Mouse (Mus musculus) hindbrain, postnatal 0 days (tissue): ENCODE results near the gene Gm20388. TPM values are rescaled to one million over a fixed set of nuclear protein-coding genes. Genes with fewer than 3 reads are reported as not detected.
A peak's percentile ranks its signal among the peaks of the same experiment; 100 is the strongest.

Source experiments
- ATAC-seq: fragments of 200-750 bp; cut with Nextera tagmentation; 2 replicates; pipeline ENCODE4 v1.8.0; 2017; ENCODE audit warnings: mild to moderate bottlenecking, moderate TSS enrichment, moderate library complexity
- DNase-seq: peaks from one replicate; pipeline ENCODE4 v3.0.0-alpha.2; 2015; ENCODE audit warnings: low spot score
- H3K27ac ChIP-seq: fragments of 300-500 bp; sonication (generic); 2 replicates; pipeline ENCODE4 v1.5.1; 2014; ENCODE audit warnings: mild to moderate bottlenecking
- H3K27me3 ChIP-seq: fragments of 300-500 bp; sonication (generic); 2 replicates; pipeline ENCODE4 v1.6.1; 2014; ENCODE audit warnings: low read length, mixed read lengths; ENCODE audit not compliant: insufficient read depth
- H3K36me3 ChIP-seq: fragments of 300-500 bp; sonication (generic); 2 replicates; pipeline ENCODE4 v1.6.1; 2014; ENCODE audit warnings: low read length, mixed read lengths; ENCODE audit not compliant: insufficient read depth
- H3K4me1 ChIP-seq: fragments of 300-500 bp; sonication (generic); 2 replicates; pipeline ENCODE4 v1.6.1; 2014; ENCODE audit warnings: antibody characterized with exemption, low read length, mixed read lengths; ENCODE audit not compliant: insufficient read depth
- H3K4me2 ChIP-seq: fragments of 300-500 bp; sonication (generic); 2 replicates; pipeline ENCODE4 v1.6.1; 2014; ENCODE audit warnings: low read depth, mild to moderate bottlenecking, low read length, moderate library complexity, mixed read lengths
- H3K4me3 ChIP-seq: fragments of 300-500 bp; sonication (generic); 2 replicates; pipeline ENCODE4 v1.5.1; 2014; ENCODE audit warnings: low read length
- H3K9ac ChIP-seq: fragments of 300-500 bp; sonication (generic); replicated peaks from 2 replicates; pipeline ENCODE4 v1.6.1; 2014; ENCODE audit warnings: mild to moderate bottlenecking, low read length, moderate library complexity, mixed read lengths
- H3K9me3 ChIP-seq: fragments of 300-500 bp; sonication (generic); 2 replicates; pipeline ENCODE4 v1.6.1; 2016; ENCODE audit warnings: low read length, mixed read lengths
- CTCF ChIP-seq: IDR thresholded peaks from 2 replicates; pipeline ENCODE4 v1.5.1; 2016; ENCODE audit warnings: antibody characterized with exemption, control low read depth, low read depth
- WGBS: fragments of 180-500 bp; shearing (Covaris S2); extraction: QIAGEN DNeasy Blood & Tissue Kit; methylation state at CpG from one replicate; pipeline ENCODE4 v1.1.7; 2014; 5-methylcytosine and 5-hydroxymethylcytosine counted together
- polyA plus RNA-seq: library from polyadenylated mRNA; unstranded; fragments of >200 nt; fragmentation: Nextera tagmentation; extraction: Ambion mirVana; gene quantifications from 2 replicates; pipeline ENCODE4 v1.2.1, GENCODE M21; 2015
- total RNA-seq: library from RNA; depleted of rRNA; stranded (reverse); fragments of >200 nt; gene quantifications from 2 replicates; pipeline ENCODE4 v1.2.3, GENCODE M21; 2014

The Gm20388 gene
- total and polyA plus RNA-seq, 2 experiments from 2014 or later = 71.3 TPM; not detected in 1

- DNase-seq (no peak), ATAC-seq (no peak)
- Histone ChIP-seq H3K27ac (no peak overlapping the region), H3K4me1 (no peaks in the 10 kb centered on the region), H3K9ac (no peak overlapping the region), H3K4me3 (no peak overlapping the region), H3K36me3 (no peaks in the 10 kb centered on the region), H3K4me2 (no peak overlapping the region), H3K9me3 (no peaks in the 10 kb centered on the region), H3K27me3 (no peaks in the 10 kb centered on the region)
- TF ChIP-seq CTCF = no peak
- 63% methylated on average over 4 of the region's 4 CpGs for WGBS
Measured at GRCm38 (mm10) chr8:122071193-122071592, 2160.6 kb downstream of the Gm20388 start.

- DNase-seq (no peak), ATAC-seq (no peak)
- no peaks in the 10 kb centered on the region for H3K36me3 ChIP-seq
- H3K4me3 ChIP-seq = no peak overlapping the region
- H3K9ac ChIP-seq = no peak overlapping the region
- 82% methylated on average over 9 of the region's 9 CpGs for WGBS
- H3K4me2 ChIP-seq = no peak overlapping the region
- no peaks in the 10 kb centered on the region for H3K4me1 ChIP-seq
- no peaks in the 10 kb centered on the region for H3K27me3 ChIP-seq
- TF ChIP-seq CTCF = no peak
- no peaks in the 10 kb centered on the region for H3K9me3 ChIP-seq
- H3K27ac ChIP-seq = no peak overlapping the region
Measured at GRCm38 (mm10) chr8:122073964-122074363, 2163.3 kb downstream of the Gm20388 start.

GRCm38 (mm10) chr8:122074442-122074841, 2163.8 kb downstream of the Gm20388 start:
- no peak for TF ChIP-seq CTCF
- ATAC-seq = no peak
- DNase-seq = no peak
- Histone ChIP-seq H3K4me2 (no peak overlapping the region), H3K9ac (no peak overlapping the region), H3K27me3 (no peaks in the 10 kb centered on the region), H3K4me1 (no peaks in the 10 kb centered on the region), H3K36me3 (no peaks in the 10 kb centered on the region), H3K27ac (no peak overlapping the region), H3K4me3 (no peak overlapping the region), H3K9me3 (no peaks in the 10 kb centered on the region)
- 78% methylated on average over 9 of the region's 9 CpGs for WGBS

- peak; percentile 40 for TF ChIP-seq CTCF
- ATAC-seq = no peak
- WGBS = 78% methylated on average over 4 of the region's 4 CpGs
Measured at GRCm38 (mm10) chr8:122074977-122075376, 2164.3 kb downstream of the Gm20388 start.

GRCm38 (mm10) chr8:122076183-122076842, 2165.7 kb downstream of the Gm20388 start:
- H3K9me3 ChIP-seq = no peaks in the 10 kb centered on the region
- H3K4me1 ChIP-seq = no peaks in the 10 kb centered on the region
- H3K9ac ChIP-seq = no peak overlapping the region
- H3K27me3 ChIP-seq = no peaks in the 10 kb centered on the region
- TF ChIP-seq CTCF = no peak
- 56% methylated on average over 23 of the region's 23 CpGs for WGBS
- DNase-seq (no peak), ATAC-seq (no peak)
- H3K4me2 ChIP-seq = no peak overlapping the region
- no peak overlapping the region for H3K4me3 ChIP-seq
- H3K27ac ChIP-seq = no peak overlapping the region
- H3K36me3 ChIP-seq = no peaks in the 10 kb centered on the region

More at GRCm38 (mm10) chr8:122074977-122075376, 2164.3 kb downstream of the Gm20388 start:
- H3K27ac ChIP-seq = no peak overlapping the region
- H3K9me3 ChIP-seq = no peaks in the 10 kb centered on the region
- no peaks in the 10 kb centered on the region for H3K27me3 ChIP-seq
- no peaks in the 10 kb centered on the region for H3K36me3 ChIP-seq
- H3K9ac ChIP-seq = no peak overlapping the region
- no peak overlapping the region for H3K4me3 ChIP-seq
- DNase-seq = no peak
- H3K4me2 ChIP-seq = no peak overlapping the region
- H3K4me1 ChIP-seq = no peaks in the 10 kb centered on the region

GRCm38 (mm10) chr8:122078321-122078720, 2167.7 kb downstream of the Gm20388 start:
- TF ChIP-seq CTCF = no peak
- Histone ChIP-seq H3K27ac (no peak overlapping the region), H3K9me3 (no peaks in the 10 kb centered on the region), H3K4me1 (no peaks in the 10 kb centered on the region), H3K27me3 (no peaks in the 10 kb centered on the region), H3K36me3 (no peaks in the 10 kb centered on the region), H3K9ac (no peak overlapping the region), H3K4me2 (no peak overlapping the region), H3K4me3 (no peak overlapping the region)
- ATAC-seq (no peak), DNase-seq (no peak)
- WGBS = 89% methylated on average over 12 of the region's 12 CpGs

- H3K9ac ChIP-seq = no peak overlapping the region
- TF ChIP-seq CTCF = no peak
- no peak overlapping the region for H3K4me3 ChIP-seq
- H3K4me2 ChIP-seq = no peak overlapping the region
- no peaks in the 10 kb centered on the region for H3K4me1 ChIP-seq
- ATAC-seq (no peak), DNase-seq (no peak)
- H3K27ac ChIP-seq = no peak overlapping the region
- no peaks in the 10 kb centered on the region for H3K27me3 ChIP-seq
- 65% methylated on average over 6 of the region's 6 CpGs for WGBS
- H3K9me3 ChIP-seq = no peaks in the 10 kb centered on the region
- no peaks in the 10 kb centered on the region for H3K36me3 ChIP-seq
Measured at GRCm38 (mm10) chr8:122079093-122079492, 2168.5 kb downstream of the Gm20388 start.
